Mouse (Mus musculus) frontal cortex, postnatal 10 days (tissue): ENCODE measurements around the gene Tmem110.
A peak's percentile ranks its signal among the peaks of the same experiment; 100 is the strongest.

Source experiments
- DNase-seq, 2 experiments: peaks; one replicate each; pipeline ENCODE4 v3.0.0; 2022; ENCODE audit warnings: low spot score in 2 of 2, mixed read lengths in 1 of 2

The Tmem110 gene

GRCm38 (mm10) chr14:30825476-30826131 lies at the start of gene Tmem110:
Tmem110 (plus strand) TSS chr14:30825590.
- peak; percentile 71 to 83 for DNase-seq

- DNase-seq: no peak
Measured at GRCm38 (mm10) chr14:30784614-30785013, 40.8 kb upstream of the Tmem110 start.

GRCm38 (mm10) chr14:30789471-30789870 lies 35.9 kb upstream of the Tmem110 start:
- no peak for DNase-seq

GRCm38 (mm10) chr14:30792871-30793270 lies 32.5 kb upstream of the Tmem110 start:
- no peak for DNase-seq

GRCm38 (mm10) chr14:30801756-30802155 lies 23.6 kb upstream of the Tmem110 start:
- DNase-seq: no peak

- no peak for DNase-seq
Measured at GRCm38 (mm10) chr14:30821136-30821535, 4.3 kb upstream of the Tmem110 start.

- DNase-seq: no peak
Measured at GRCm38 (mm10) chr14:30824456-30824995, 864 bp upstream of the Tmem110 start.

- no peak for DNase-seq
Measured at GRCm38 (mm10) chr14:30825021-30825475, 342 bp upstream of the Tmem110 start.

- no peak for DNase-seq
Measured at GRCm38 (mm10) chr14:30826174-30827140, 1.1 kb downstream of the Tmem110 start.

GRCm38 (mm10) chr14:30827480-30827879 lies 2.1 kb downstream of the Tmem110 start:
- DNase-seq: no peak

GRCm38 (mm10) chr14:30828077-30828476 lies 2.7 kb downstream of the Tmem110 start:
- no peak for DNase-seq

GRCm38 (mm10) chr14:30828635-30829460 lies 3.5 kb downstream of the Tmem110 start:
- DNase-seq: no peak

GRCm38 (mm10) chr14:30837416-30837996 lies 12.1 kb downstream of the Tmem110 start:
- no peak for DNase-seq

GRCm38 (mm10) chr14:30843701-30844100 lies 18.3 kb downstream of the Tmem110 start:
- DNase-seq: no peak

GRCm38 (mm10) chr14:30850504-30850903 lies 25.1 kb downstream of the Tmem110 start:
- no peak for DNase-seq

GRCm38 (mm10) chr14:30852325-30852724 lies 26.9 kb downstream of the Tmem110 start:
- no peak for DNase-seq

GRCm38 (mm10) chr14:30855316-30855715 lies 29.9 kb downstream of the Tmem110 start:
- no peak for DNase-seq

- DNase-seq: no peak
Measured at GRCm38 (mm10) chr14:30856885-30857507, 31.6 kb downstream of the Tmem110 start.

GRCm38 (mm10) chr14:30857990-30858389 lies 32.6 kb downstream of the Tmem110 start:
- no peak for DNase-seq

- no peak for DNase-seq
Measured at GRCm38 (mm10) chr14:30861421-30862125, 36.2 kb downstream of the Tmem110 start.
